Mouse (Mus musculus) brain, embryonic 14.5 days (tissue): ENCODE data around the gene Fbxo44.

Experiments used
- CTCF ChIP-seq: fragments of 200-500 bp; IDR thresholded peaks from 2 replicates; pipeline ENCODE4 v1.5.1; 2012; ENCODE audit warnings: inconsistent platforms, mild to moderate bottlenecking, moderate library complexity, borderline replicate concordance; ENCODE audit not compliant: insufficient read depth, insufficient read length; ENCODE audit errors: extremely low read depth
- POLR2A ChIP-seq: fragments of 200-500 bp; IDR thresholded peaks from 2 replicates; pipeline ENCODE4 v1.6.1; 2012; ENCODE audit warnings: mild to moderate bottlenecking, inconsistent platforms, borderline replicate concordance; ENCODE audit not compliant: poor library complexity, insufficient read depth, insufficient read length, severe bottlenecking; ENCODE audit errors: extremely low read depth

DNA sequence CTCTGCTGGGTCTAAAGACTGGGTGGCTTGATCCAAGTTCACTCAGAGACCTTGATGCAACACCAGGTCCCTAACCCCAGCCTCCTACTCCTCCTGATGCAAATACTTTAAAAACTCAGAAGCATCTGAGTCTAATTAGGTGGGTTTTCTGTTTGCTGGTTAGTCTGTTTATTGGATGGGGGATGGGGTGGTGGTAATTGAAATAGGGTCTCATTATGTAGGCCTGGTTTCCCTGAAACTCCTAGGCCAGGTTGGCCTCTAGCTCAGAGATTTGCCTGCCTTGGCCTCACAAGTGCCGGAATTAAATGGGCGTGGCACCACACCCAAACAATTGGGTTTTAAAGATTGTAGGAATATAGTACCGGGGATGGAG lies 37.6 kb downstream of the Fbxo44 start:
- no peak for TF ChIP-seq CTCF
- TF ChIP-seq POLR2A, result no peak
